Mouse (Mus musculus) midbrain, embryonic 16.5 days (tissue): ENCODE measurements around the gene Kyat3. TPM values are rescaled to one million over a fixed set of nuclear protein-coding genes. Genes with fewer than 3 reads are reported as not detected.
"Not testable (repeated sequence)": the region's sequence is repeated elsewhere in the genome, so short reads cannot be mapped to it uniquely, and the experiment has no call there.

Source experiments
- ATAC-seq: fragments of 200-750 bp; cut with Nextera tagmentation; 2 replicates; pipeline ENCODE4 v1.8.0; 2017; ENCODE audit warnings: moderate TSS enrichment
- H3K27ac ChIP-seq: fragments of 300-500 bp; sonication (generic); 2 replicates; pipeline ENCODE4 v1.5.1; 2014; ENCODE audit warnings: mild to moderate bottlenecking, low read length, mixed read lengths
- H3K27me3 ChIP-seq: fragments of 300-500 bp; sonication (generic); 2 replicates; pipeline ENCODE4 v1.6.1; 2014; ENCODE audit warnings: low read depth, low read length, mixed read lengths; ENCODE audit not compliant: control insufficient read depth, insufficient read depth
- H3K36me3 ChIP-seq: fragments of 300-500 bp; sonication (generic); 2 replicates; pipeline ENCODE4 v1.6.1; 2014; ENCODE audit warnings: mild to moderate bottlenecking, low read length, moderate library complexity, mixed read lengths; ENCODE audit not compliant: control insufficient read depth, insufficient read depth
- H3K4me1 ChIP-seq: fragments of 300-500 bp; sonication (generic); 2 replicates; pipeline ENCODE4 v1.6.1; 2014; ENCODE audit warnings: mild to moderate bottlenecking, low read length, mixed read lengths; ENCODE audit not compliant: control insufficient read depth, insufficient read depth
- H3K4me2 ChIP-seq: fragments of 300-500 bp; sonication (generic); 2 replicates; pipeline ENCODE4 v1.6.1; 2014; ENCODE audit warnings: mild to moderate bottlenecking, low read length, mixed read lengths
- H3K4me3 ChIP-seq: fragments of 300-500 bp; sonication (generic); 2 replicates; pipeline ENCODE4 v1.5.1; 2014; ENCODE audit warnings: low read depth, mild to moderate bottlenecking, low read length, moderate library complexity, mixed read lengths
- H3K9ac ChIP-seq: fragments of 300-500 bp; sonication (generic); 2 replicates; pipeline ENCODE4 v1.6.1; 2014; ENCODE audit warnings: low read depth, low read length, mixed read lengths
- H3K9me3 ChIP-seq: fragments of 300-500 bp; sonication (generic); replicated peaks from 2 replicates; pipeline ENCODE4 v1.6.1; 2014; ENCODE audit warnings: mild to moderate bottlenecking, low read length, mixed read lengths; ENCODE audit not compliant: control insufficient read depth, poor library complexity, severe bottlenecking
- WGBS: fragments of 180-500 bp; shearing (Covaris S2); extraction: QIAGEN DNeasy Blood & Tissue Kit; methylation state at CpG from one replicate; pipeline ENCODE4 v1.1.7; 2014; 5-methylcytosine and 5-hydroxymethylcytosine counted together
- polyA plus RNA-seq: library from polyadenylated mRNA; unstranded; fragments of >200 nt; fragmentation: Nextera tagmentation; extraction: Ambion mirVana; gene quantifications from 2 replicates; pipeline ENCODE4 v1.2.1, GENCODE M21; 2015

Kyat3 gene
- polyA plus RNA-seq, 1 experiment from 2014 or later, result 4.9 TPM

GRCm38 (mm10) chr3:142708181-142708848 lies 7.5 kb downstream of the Kyat3 start:
- not testable (repeated sequence) for H3K4me1 ChIP-seq, H3K9me3 ChIP-seq, H3K27me3 ChIP-seq, H3K27ac ChIP-seq, H3K4me2 ChIP-seq, H3K9ac ChIP-seq, H3K36me3 ChIP-seq, H3K4me3 ChIP-seq
- ATAC-seq, result peak; percentile 27
- WGBS, result 83% methylated on average over 13 of the region's 13 CpGs

- H3K36me3 ChIP-seq, result no peaks in the 10 kb centered on the region
- H3K9me3 ChIP-seq, result 0 out of 2 replicates have a peak, but pooled peaks cover 3% of the 10 kb centered on the region
- peak; percentile 67 for ATAC-seq
- H3K4me2 ChIP-seq, result no peak overlapping the region
- no peaks in the 10 kb centered on the region for H3K27me3 ChIP-seq
- no peaks in the 10 kb centered on the region for H3K4me1 ChIP-seq
- WGBS, result 48% methylated on average over 13 of the region's 13 CpGs
- H3K27ac ChIP-seq, result no peak overlapping the region
- no peak overlapping the region for H3K9ac ChIP-seq
- H3K4me3 ChIP-seq, result no peak overlapping the region
These were observed 8.1 kb downstream of the Kyat3 start for GRCm38 (mm10) chr3:142708849-142709419.

GRCm38 (mm10) chr3:142710360-142711007 lies 9.6 kb downstream of the Kyat3 start:
- Histone ChIP-seq H3K27me3 (no peaks in the 10 kb centered on the region), H3K4me3 (no peak overlapping the region), H3K27ac (no peak overlapping the region), H3K9ac (no peak overlapping the region), H3K36me3 (no peaks in the 10 kb centered on the region), H3K4me1 (no peaks in the 10 kb centered on the region), H3K4me2 (no peak overlapping the region), H3K9me3 (0 out of 2 replicates have a peak, but pooled peaks cover under 1% of the 10 kb centered on the region)
- peak; percentile 30; the same call in 1 of the 2 replicates for ATAC-seq
- 29% methylated on average over 10 of the region's 10 CpGs for WGBS

DNA sequence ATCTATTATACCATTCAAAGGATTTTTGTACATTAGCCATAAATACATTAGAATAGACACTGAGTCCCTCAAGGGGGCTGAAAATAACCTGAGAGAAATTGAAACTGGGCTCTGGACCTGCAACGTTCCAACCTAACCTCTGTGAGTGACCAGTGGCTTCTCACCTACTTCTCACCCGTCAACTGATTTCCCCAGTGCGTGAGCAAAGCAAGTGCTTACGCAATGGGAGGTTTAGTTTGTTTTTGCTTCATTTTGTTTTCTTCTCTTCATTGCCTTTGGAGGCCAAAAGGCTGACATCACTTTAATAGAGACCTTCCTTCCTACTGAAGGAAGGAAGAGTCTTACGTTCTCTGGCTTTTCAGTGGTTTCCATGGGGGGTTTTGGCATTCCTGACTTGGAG lies 10.5 kb downstream of the Kyat3 start:
- no peak overlapping the region for H3K27ac ChIP-seq
- H3K4me2 ChIP-seq, result no peak overlapping the region
- H3K36me3 ChIP-seq, result no peaks in the 10 kb centered on the region
- no peak overlapping the region for H3K4me3 ChIP-seq
- 91% methylated on average over 5 of the region's 5 CpGs for WGBS
- no peaks in the 10 kb centered on the region for H3K27me3 ChIP-seq
- no peak for ATAC-seq
- no peak overlapping the region for H3K9ac ChIP-seq
- no peaks in the 10 kb centered on the region for H3K4me1 ChIP-seq
- H3K9me3 ChIP-seq, result no peaks in the 10 kb centered on the region

DNA sequence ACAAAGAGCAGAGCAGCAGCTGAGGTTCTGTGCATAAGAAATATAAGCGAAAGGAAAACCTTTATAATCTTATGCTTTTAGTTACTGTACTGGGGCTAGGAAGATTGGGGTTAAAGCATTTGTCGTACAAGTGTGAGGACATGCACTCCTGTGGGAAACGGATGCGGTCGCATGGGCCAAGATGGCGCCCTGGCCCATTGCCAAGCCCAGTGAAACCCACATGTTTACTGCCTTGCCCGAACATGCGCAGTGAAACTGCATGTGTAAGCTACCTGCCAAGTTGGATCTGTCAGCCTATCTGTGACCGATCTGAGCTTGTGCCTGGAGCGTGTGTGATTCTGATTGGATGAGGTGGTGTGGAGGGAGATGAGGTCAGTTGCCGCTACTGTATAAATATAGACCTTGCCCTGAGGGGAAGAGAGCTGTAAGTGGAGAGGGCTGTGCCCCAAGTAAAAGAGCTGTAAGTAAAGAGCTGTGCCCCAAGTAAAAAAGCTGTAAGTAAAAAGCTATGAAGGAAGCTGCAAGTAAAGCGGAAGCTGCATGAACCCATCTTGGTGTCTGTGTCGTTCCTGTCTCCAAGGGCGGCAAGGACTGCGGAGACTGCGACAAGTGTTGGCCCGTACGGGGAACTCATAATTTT lies 11.7 kb downstream of the Kyat3 start:
- not testable (repeated sequence) for H3K4me2 ChIP-seq, H3K27me3 ChIP-seq, H3K4me1 ChIP-seq, H3K9ac ChIP-seq, H3K36me3 ChIP-seq, H3K9me3 ChIP-seq, ATAC-seq, H3K27ac ChIP-seq, H3K4me3 ChIP-seq
- WGBS, result 97% methylated on average over 18 of the region's 18 CpGs

DNA sequence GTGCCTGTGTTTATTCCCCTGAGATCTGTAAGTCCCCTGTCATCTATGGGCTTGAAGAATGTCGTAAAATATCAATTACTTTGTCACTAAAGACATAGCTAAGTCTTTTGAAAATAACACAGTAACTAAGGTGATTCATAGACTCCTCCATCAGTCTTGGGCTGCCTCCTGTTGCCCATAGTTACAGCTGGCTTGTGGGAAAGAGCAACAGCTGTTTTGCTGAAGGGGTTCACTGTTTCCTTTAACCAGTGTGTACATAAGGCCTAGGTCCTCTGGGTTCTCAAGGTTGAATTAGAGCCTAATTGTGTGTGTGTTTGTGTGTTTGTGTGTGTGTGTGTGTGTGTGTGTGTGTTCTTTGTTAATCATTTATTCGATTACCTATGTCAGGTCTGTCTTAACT lies 24.6 kb downstream of the Kyat3 start:
- H3K27me3 ChIP-seq, result no peaks in the 10 kb centered on the region
- peaks cover 2% of the 10 kb centered on the region; the same call in 1 of the 2 replicates for H3K4me1 ChIP-seq
- no peak; the same call in 1 of the 2 replicates for ATAC-seq
- no peaks in the 10 kb centered on the region for H3K36me3 ChIP-seq
- no peaks in the 10 kb centered on the region for H3K9me3 ChIP-seq
- WGBS, result 70% methylated on average over 2 of the region's 2 CpGs
- H3K27ac ChIP-seq, result no peak overlapping the region
- no peak overlapping the region for H3K4me3 ChIP-seq
- H3K9ac ChIP-seq, result no peak overlapping the region
- no peak overlapping the region for H3K4me2 ChIP-seq

- peaks cover 2% of the 10 kb centered on the region; the same call in 1 of the 2 replicates for H3K4me1 ChIP-seq
- no peaks in the 10 kb centered on the region for H3K27me3 ChIP-seq
- no peak overlapping the region for H3K9ac ChIP-seq
- no peak for ATAC-seq
- WGBS, result 85% methylated on average over 22 of the region's 22 CpGs
- no peaks in the 10 kb centered on the region for H3K9me3 ChIP-seq
- no peaks in the 10 kb centered on the region for H3K36me3 ChIP-seq
- H3K4me3 ChIP-seq, result no peak overlapping the region
- no peak overlapping the region for H3K4me2 ChIP-seq
- H3K27ac ChIP-seq, result no peak overlapping the region
These were observed 25.3 kb downstream of the Kyat3 start for GRCm38 (mm10) chr3:142725969-142726672.

DNA sequence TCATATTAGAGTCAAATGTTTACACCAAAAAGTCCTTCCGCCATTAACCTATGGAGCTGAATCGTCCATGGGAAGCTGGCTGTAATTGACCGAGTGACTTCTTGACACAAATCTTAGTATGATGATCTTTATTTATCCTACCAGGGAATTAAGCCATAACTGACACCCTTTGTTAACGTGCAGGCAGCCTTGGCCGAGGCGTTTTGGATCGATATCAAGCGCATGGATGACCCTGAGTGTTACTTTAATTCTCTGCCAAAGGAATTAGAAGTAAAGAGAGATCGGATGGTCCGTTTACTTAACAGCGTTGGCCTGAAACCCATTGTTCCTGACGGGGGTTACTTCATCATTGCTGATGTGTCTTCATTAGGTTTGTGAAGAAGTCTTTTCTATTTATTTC lies 33.4 kb downstream of the Kyat3 start:
- 53% methylated on average over 12 of the region's 12 CpGs for WGBS
- no peak overlapping the region for H3K27ac ChIP-seq
- no peak for ATAC-seq
- no peak overlapping the region for H3K4me2 ChIP-seq
- no peaks in the 10 kb centered on the region for H3K4me1 ChIP-seq
- H3K27me3 ChIP-seq, result no peaks in the 10 kb centered on the region
- no peaks in the 10 kb centered on the region for H3K36me3 ChIP-seq
- no peak overlapping the region for H3K9ac ChIP-seq
- no peaks in the 10 kb centered on the region for H3K9me3 ChIP-seq
- H3K4me3 ChIP-seq, result no peak overlapping the region
